Mouse (Mus musculus) intestine, embryonic 15.5 days (tissue): ENCODE data around the gene Vps52. TPM values are rescaled to one million over a fixed set of nuclear protein-coding genes. Genes with fewer than 3 reads are reported as not detected.
"Not testable (repeated sequence)": the region's sequence is repeated elsewhere in the genome, so short reads cannot be mapped to it uniquely, and the experiment has no call there.

Experiments
- ATAC-seq: fragments of 200-750 bp; cut with Nextera tagmentation; 2 replicates; pipeline ENCODE4 v1.8.0; 2017; ENCODE audit warnings: moderate TSS enrichment, moderate library complexity
- H3K27ac ChIP-seq: fragments of 300-500 bp; sonication (generic); 2 replicates; pipeline ENCODE4 v1.5.1; 2015; ENCODE audit warnings: mild to moderate bottlenecking, inconsistent platforms
- H3K27me3 ChIP-seq: fragments of 300-500 bp; sonication (generic); replicated peaks from 2 replicates; pipeline ENCODE4 v1.6.1; 2015; ENCODE audit warnings: inconsistent platforms
- H3K36me3 ChIP-seq: fragments of 300-500 bp; sonication (generic); 2 replicates; pipeline ENCODE4 v1.6.1; 2015; ENCODE audit warnings: inconsistent platforms
- H3K4me1 ChIP-seq: fragments of 300-500 bp; sonication (generic); replicated peaks from 2 replicates; pipeline ENCODE4 v1.6.1; 2015; ENCODE audit warnings: inconsistent platforms
- H3K4me2 ChIP-seq: fragments of 300-500 bp; sonication (generic); replicated peaks from 2 replicates; pipeline ENCODE4 v1.6.1; 2015; ENCODE audit warnings: mild to moderate bottlenecking, inconsistent platforms
- H3K4me3 ChIP-seq: fragments of 300-500 bp; sonication (generic); replicated peaks from 2 replicates; pipeline ENCODE4 v1.5.1; 2015; ENCODE audit warnings: inconsistent platforms
- H3K9ac ChIP-seq: fragments of 300-500 bp; sonication (generic); 2 replicates; pipeline ENCODE4 v1.6.1; 2015; ENCODE audit warnings: inconsistent platforms
- H3K9me3 ChIP-seq: fragments of 300-500 bp; sonication (generic); 2 replicates; pipeline ENCODE4 v1.6.1; 2016; ENCODE audit warnings: inconsistent platforms
- WGBS: fragments of 180-500 bp; shearing (Covaris S2); methylation state at CpG from one replicate; pipeline ENCODE4 v1.1.7; 2015; 5-methylcytosine and 5-hydroxymethylcytosine counted together
- polyA plus RNA-seq: library from polyadenylated mRNA; unstranded; fragments of >200 nt; fragmentation: Nextera tagmentation; extraction: Ambion mirVana; gene quantifications from 2 replicates; pipeline ENCODE4 v1.2.1, GENCODE M21; 2015

Gene Vps52
- polyA plus RNA-seq, 1 experiment from 2014 or later: 44.0 TPM

- WGBS: 84% methylated on average over 16 of the region's 16 CpGs
- no peak overlapping the region for H3K27ac ChIP-seq
- no peak overlapping the region for H3K9ac ChIP-seq
- H3K9me3 ChIP-seq: no peaks in the 10 kb centered on the region
- H3K4me1 ChIP-seq: no peaks in the 10 kb centered on the region
- H3K4me2 ChIP-seq: no peak overlapping the region
- no peak for ATAC-seq
- H3K4me3 ChIP-seq: no peak overlapping the region
- H3K27me3 ChIP-seq: no peaks in the 10 kb centered on the region
- peaks cover 18% of the 10 kb centered on the region for H3K36me3 ChIP-seq
These were observed 10.4 kb downstream of the Vps52 start for GRCm38 (mm10) chr17:33965846-33966550.

DNA sequence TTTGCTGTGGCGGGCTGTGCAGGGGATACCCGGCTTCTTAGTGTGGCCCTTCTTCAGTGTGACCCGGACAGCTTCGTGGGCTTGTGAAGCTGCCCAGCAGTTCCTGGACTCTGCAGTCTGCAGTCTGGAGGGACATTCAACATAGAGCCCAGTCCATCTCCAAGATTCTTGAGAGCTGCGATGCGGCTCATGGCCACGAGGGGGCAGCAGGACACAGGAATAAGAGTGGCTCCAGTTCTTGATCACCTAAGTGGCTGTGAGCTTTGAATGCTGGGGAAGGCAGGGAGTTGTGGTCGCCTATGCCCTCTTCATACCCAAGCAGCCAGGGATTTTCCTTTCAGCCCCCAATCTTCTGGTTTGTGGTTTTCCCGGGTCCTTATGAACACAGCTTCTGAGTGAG is 12.9 kb downstream of the Vps52 start:
- Histone ChIP-seq H3K36me3 (0 out of 2 replicates have a peak, but pooled peaks cover 7% of the 10 kb centered on the region), H3K9me3 (no peaks in the 10 kb centered on the region), H3K9ac (no peak overlapping the region), H3K27me3 (no peaks in the 10 kb centered on the region), H3K4me1 (no peaks in the 10 kb centered on the region), H3K4me3 (no peak overlapping the region), H3K4me2 (no peak overlapping the region), H3K27ac (no peak overlapping the region)
- WGBS: 3% methylated on average over 9 of the region's 9 CpGs
- ATAC-seq: peak; percentile 85

DNA sequence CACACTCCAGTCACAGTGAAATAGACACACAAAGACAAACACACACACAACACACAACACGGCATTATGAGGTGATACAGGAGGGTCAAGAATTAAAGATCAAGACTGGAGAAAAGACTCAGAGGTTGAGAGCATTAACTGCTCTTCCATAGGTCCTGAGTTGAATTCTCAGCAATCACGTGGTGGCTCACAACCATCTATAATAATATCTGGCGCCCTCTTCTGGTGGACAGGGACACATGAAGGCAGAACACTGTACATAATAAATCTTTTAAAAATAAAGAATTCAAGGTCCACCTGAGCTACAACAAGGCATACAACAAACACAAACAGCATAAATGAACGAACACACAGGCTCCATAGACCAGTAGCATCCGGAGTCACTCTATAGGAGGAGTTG is 13.3 kb downstream of the Vps52 start:
- no peaks in the 10 kb centered on the region for H3K9me3 ChIP-seq
- peak; percentile 78 for ATAC-seq
- no peak overlapping the region for H3K4me3 ChIP-seq
- 0 out of 2 replicates have a peak, but pooled peaks cover 7% of the 10 kb centered on the region for H3K36me3 ChIP-seq
- 37% methylated on average over 5 of the region's 5 CpGs for WGBS
- no peaks in the 10 kb centered on the region for H3K4me1 ChIP-seq
- no peaks in the 10 kb centered on the region for H3K27me3 ChIP-seq
- no peak overlapping the region for H3K4me2 ChIP-seq
- H3K27ac ChIP-seq: no peak overlapping the region
- H3K9ac ChIP-seq: no peak overlapping the region

- Histone ChIP-seq H3K4me1 (no peaks in the 10 kb centered on the region), H3K27me3 (no peaks in the 10 kb centered on the region), H3K36me3 (0 out of 2 replicates have a peak, but pooled peaks cover 7% of the 10 kb centered on the region), H3K9me3 (no peaks in the 10 kb centered on the region), H3K9ac (no peak overlapping the region), H3K27ac (no peak overlapping the region), H3K4me2 (no peak overlapping the region), H3K4me3 (no peak overlapping the region)
- 80% methylated on average over 4 of the region's 4 CpGs for WGBS
- no peak for ATAC-seq
These were observed 13.8 kb downstream of the Vps52 start for GRCm38 (mm10) chr17:33969394-33969793.

DNA sequence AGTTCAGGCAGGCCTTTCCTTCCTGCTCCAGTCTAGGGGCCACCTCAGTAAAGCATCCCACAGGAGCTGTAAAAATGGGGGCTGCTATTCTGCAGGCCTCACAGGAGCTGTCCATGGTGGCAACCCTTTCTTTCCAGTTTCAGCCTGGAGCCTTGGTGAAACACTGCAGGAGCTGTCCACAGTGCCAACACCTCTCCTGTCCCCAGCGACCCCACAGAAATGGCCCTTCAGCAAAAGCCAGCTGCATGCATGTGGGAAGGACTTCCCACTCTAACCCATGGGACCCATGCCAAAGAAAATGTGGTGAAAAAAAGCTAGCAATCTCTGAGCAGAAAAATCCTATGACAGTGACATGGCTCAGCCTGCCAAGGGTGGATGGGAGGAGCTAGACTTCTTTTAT is 17.1 kb downstream of the Vps52 start:
- peaks cover 6% of the 10 kb centered on the region for H3K27me3 ChIP-seq
- H3K4me3 ChIP-seq: no peak overlapping the region
- no peaks in the 10 kb centered on the region for H3K36me3 ChIP-seq
- no peak overlapping the region for H3K9ac ChIP-seq
- H3K9me3 ChIP-seq: no peaks in the 10 kb centered on the region
- no peak overlapping the region for H3K4me2 ChIP-seq
- no peaks in the 10 kb centered on the region for H3K4me1 ChIP-seq
- no peak overlapping the region for H3K27ac ChIP-seq
- 3% methylated on average over 1 of the region's 1 CpGs for WGBS
- no peak for ATAC-seq

DNA sequence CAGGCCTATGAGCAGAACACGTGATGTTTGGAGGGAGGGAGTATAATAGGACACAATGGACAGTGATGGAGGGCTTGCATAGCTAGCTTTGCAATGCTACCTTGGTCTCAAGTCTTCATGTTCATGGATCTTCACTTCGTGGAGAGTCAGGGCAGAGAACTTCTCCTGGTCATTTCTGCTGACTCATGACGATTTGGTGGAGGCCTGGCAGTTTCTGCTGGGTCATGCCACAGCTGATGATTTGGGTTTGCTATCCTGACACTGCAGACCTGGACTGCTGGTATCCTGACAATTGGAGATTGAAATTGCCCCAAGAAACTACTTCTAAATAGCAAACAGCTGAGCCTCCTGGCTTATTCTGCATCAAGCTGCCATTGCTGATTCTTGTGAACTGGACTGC is 18.0 kb downstream of the Vps52 start:
- H3K9me3 ChIP-seq: no peaks in the 10 kb centered on the region
- no peak overlapping the region for H3K9ac ChIP-seq
- H3K27ac ChIP-seq: no peak overlapping the region
- 64% methylated on average over 3 of the region's 3 CpGs for WGBS
- no peaks in the 10 kb centered on the region for H3K36me3 ChIP-seq
- H3K27me3 ChIP-seq: peaks cover 15% of the 10 kb centered on the region
- no peaks in the 10 kb centered on the region for H3K4me1 ChIP-seq
- H3K4me2 ChIP-seq: no peak overlapping the region
- no peak overlapping the region for H3K4me3 ChIP-seq
- no peak for ATAC-seq

- Histone ChIP-seq H3K9me3 (no peaks in the 10 kb centered on the region), H3K27ac (0 out of 2 replicates have a peak overlapping the region, but pooled peaks have one; percentile 27), H3K4me2 (peak overlapping the region; percentile 83), H3K9ac (peak overlapping the region; percentile 24), H3K36me3 (no peaks in the 10 kb centered on the region), H3K4me3 (peak overlapping the region; percentile 46), H3K4me1 (peaks cover 9% of the 10 kb centered on the region), H3K27me3 (peaks cover 22% of the 10 kb centered on the region)
- peak; percentile 3; the same call in 1 of the 2 replicates for ATAC-seq
- WGBS: 2% methylated on average over 57 of the region's 57 CpGs
These were observed 22.4 kb downstream of the Vps52 start for GRCm38 (mm10) chr17:33977861-33978557.

DNA sequence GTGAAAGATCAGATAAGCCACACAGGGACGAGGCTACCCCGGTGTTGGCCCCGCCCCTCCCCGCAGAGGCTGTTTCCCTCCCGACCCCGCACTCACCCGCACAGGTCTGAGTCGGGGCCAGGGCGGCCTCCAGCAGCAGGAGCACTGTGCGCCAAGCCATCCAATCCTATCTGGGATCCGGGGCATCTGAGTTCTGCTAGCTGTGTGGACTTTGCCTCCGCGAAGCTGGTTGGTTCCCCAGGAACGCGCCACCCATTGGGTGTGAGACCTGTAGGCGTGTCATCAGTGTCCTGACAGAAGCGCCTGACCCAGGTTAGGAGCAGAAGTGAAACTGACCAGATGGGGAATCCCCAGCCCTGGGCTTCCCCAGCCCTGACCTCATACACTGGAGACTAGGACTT is 23.0 kb downstream of the Vps52 start:
- peak overlapping the region; percentile 24; the same call in 1 of the 2 replicates for H3K9ac ChIP-seq
- H3K36me3 ChIP-seq: no peaks in the 10 kb centered on the region
- H3K27me3 ChIP-seq: peaks cover 22% of the 10 kb centered on the region
- H3K27ac ChIP-seq: peak overlapping the region; percentile 71
- H3K4me2 ChIP-seq: peak overlapping the region; percentile 83
- no peaks in the 10 kb centered on the region for H3K9me3 ChIP-seq
- peak overlapping the region; percentile 46 for H3K4me3 ChIP-seq
- peak; percentile 94 for ATAC-seq
- under 1% methylated on average over 17 of the region's 17 CpGs for WGBS
- H3K4me1 ChIP-seq: peaks cover 9% of the 10 kb centered on the region

DNA sequence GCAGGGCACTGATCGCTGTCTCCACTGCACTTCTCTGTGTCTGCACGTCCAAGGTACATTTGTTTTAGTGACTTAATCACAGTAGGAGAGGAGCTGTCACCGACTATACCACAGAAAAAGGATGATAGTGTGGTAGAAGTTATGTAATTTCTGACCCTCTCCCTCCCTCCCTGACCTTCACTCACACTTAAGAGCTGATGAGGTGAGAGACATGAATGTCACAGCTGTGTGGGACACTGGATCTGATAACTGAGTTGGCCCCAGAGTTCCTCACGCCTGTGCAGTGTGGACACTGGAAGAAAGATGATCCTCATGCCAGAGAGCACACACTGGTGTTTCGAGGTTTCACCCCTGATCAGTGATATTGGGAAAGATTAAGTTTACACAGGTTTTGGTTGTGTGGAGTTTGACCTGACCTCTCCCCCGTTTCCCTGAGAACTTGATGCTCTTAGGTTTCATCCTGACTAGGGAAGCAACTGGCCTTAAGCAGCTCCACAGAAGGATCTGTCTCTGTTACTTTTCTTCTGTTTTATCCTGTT is 24.0 kb downstream of the Vps52 start:
- peaks cover 22% of the 10 kb centered on the region for H3K27me3 ChIP-seq
- peaks cover 9% of the 10 kb centered on the region for H3K4me1 ChIP-seq
- 69% methylated on average over 6 of the region's 6 CpGs for WGBS
- H3K27ac ChIP-seq: peak overlapping the region; percentile 71; the same call in 1 of the 2 replicates
- no peaks in the 10 kb centered on the region for H3K36me3 ChIP-seq
- no peak overlapping the region for H3K4me3 ChIP-seq
- H3K4me2 ChIP-seq: no peak overlapping the region
- no peak overlapping the region for H3K9ac ChIP-seq
- no peak for ATAC-seq
- H3K9me3 ChIP-seq: no peaks in the 10 kb centered on the region

DNA sequence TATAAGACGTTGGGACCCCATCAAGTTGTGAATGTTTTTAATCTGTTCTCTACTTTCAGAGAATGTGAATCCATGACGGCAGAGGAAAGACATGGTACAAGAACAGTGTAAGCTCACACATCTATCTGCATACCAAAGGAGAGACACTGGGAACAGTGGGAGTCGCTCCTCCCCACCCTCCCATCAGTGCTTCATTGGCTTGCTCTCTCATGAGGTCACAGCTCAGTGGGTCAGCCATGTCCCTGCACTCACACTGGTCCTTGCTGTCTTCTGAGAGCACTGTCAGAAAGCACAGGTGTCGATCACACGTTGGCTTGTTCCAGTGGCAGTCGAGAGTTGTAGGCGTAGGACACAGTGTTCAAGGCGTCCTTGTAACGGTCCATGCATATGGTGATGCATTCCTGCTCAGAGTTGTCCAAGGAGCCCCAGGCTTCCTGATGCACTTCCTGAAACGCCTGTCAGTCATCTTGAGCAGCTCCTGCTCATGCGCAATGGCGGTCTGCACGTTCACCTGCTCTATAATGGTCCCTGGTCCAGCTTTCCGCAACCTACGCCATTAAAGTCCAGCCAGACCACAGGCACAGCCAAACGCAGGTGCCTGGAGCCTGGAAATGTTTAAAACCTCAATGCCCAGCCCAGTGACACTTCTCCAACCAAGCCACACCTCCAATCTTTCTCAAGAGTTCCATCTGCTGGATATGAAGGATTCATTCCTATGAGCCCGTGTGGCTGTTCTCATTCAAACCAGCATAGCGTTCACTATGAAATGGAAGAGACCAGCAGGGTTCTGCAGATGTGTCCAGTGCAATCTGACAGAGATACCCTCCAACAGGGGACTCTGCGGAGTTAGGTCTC is 24.8 kb downstream of the Vps52 start:
- ATAC-seq: no peak
- Histone ChIP-seq H3K4me3 (no peak overlapping the region), H3K9ac (no peak overlapping the region), H3K36me3 (no peaks in the 10 kb centered on the region), H3K4me2 (peak overlapping the region; percentile 80), H3K27me3 (peaks cover 22% of the 10 kb centered on the region), H3K4me1 (peaks cover 9% of the 10 kb centered on the region), H3K27ac (peak overlapping the region; percentile 58; the same call in 1 of the 2 replicates), H3K9me3 (no peaks in the 10 kb centered on the region)
- 74% methylated on average over 19 of the region's 19 CpGs for WGBS

DNA sequence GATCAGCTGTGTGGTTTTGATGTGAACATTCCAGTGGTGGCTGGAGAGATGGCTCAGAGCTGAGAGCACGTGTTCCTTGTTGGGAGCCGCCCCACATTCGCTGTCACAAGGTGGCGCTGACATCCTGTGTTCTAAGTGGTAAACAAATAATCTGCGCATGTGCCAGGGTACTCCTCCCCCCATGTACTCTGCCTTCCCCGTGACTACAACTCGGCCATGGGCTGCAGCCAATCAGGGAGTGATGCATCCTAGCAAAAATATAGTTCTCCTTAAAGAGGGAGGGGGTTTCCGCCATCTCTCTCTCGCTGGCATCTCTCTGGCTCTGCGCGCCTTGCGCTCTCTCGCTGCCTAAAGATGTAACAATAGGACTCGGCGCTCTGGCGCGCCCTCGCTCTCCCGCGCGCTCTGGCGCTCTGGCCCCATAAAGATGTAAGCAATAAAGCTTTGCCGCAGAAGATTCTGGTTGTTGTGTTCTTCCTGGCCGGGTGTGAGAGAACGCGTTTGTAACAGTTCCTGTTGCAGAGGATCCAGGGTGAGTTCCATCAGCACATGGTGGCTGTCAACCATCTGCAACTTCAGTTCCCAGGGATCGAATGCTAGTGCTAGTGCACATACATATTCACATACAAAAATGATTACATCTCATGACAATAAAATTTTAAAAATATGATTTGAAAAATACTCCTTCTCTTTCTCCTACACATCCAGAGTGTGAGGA is 25.7 kb downstream of the Vps52 start:
- H3K4me3 ChIP-seq: peak overlapping the region; percentile 50
- peaks cover 19% of the 10 kb centered on the region for H3K27me3 ChIP-seq
- WGBS: under 1% methylated on average over 27 of the region's 27 CpGs
- peak overlapping the region; percentile 64 for H3K9ac ChIP-seq
- not testable (repeated sequence) for H3K36me3 ChIP-seq, H3K4me1 ChIP-seq, H3K9me3 ChIP-seq
- H3K4me2 ChIP-seq: peak overlapping the region; percentile 80
- peak overlapping the region; percentile 90 for H3K27ac ChIP-seq
- ATAC-seq: peak; percentile 80
